8 mouse cellular contexts compared by ENCODE assay signal in genomic region chr15:60823870-60824709, GRCm38 (mm10). TPM values are rescaled to one million over a fixed set of nuclear protein-coding genes. Genes with fewer than 3 reads are reported as not detected.
A peak's percentile ranks its signal among the peaks of the same experiment; 100 is the strongest.
DNase-seq lines count a peak whose midpoint lies in the region; ATAC-seq lines count a peak whose summit lies in the region.

No protein-coding gene starts in this region.

- peak; percentile 36 for DNase-seq in right cerebral cortex, postnatal 25 days
- DNase-seq in right cerebral cortex, adult 2 months (ENCODE audit: low spot score in 2 of 2) = no peak
- no peak for DNase-seq in embryonic facial prominence, embryonic 10.5 days (ENCODE audit: low spot score)
- DNase-seq in urinary bladder, adult 2 months (ENCODE audit: low spot score) = peak; percentile 60

- WGBS in embryonic facial prominence, embryonic 10.5 days = under 1% methylated on average over 45 of the region's 45 CpGs
- WGBS in heart, embryonic 15.5 days = under 1% methylated on average over 42 of the region's 45 CpGs
- under 1% methylated on average over 45 of the region's 45 CpGs for WGBS in kidney, embryonic 16.5 days
- under 1% methylated on average over 38 of the region's 45 CpGs for WGBS in lung, embryonic 16.5 days
- WGBS in neural tube, embryonic 15.5 days = under 1% methylated on average over 45 of the region's 45 CpGs

- no peaks in the 10 kb centered on the region for H3K9me3 ChIP-seq in embryonic facial prominence, embryonic 10.5 days
- H3K9me3 ChIP-seq in heart, embryonic 15.5 days (replicated peaks) = no peaks in the 10 kb centered on the region
- no peaks in the 10 kb centered on the region for H3K9me3 ChIP-seq in kidney, embryonic 16.5 days (ENCODE audit: low read length)
- H3K9me3 ChIP-seq in lung, embryonic 16.5 days (ENCODE audit: control insufficient read depth, low read length) = no peaks in the 10 kb centered on the region
- no peaks in the 10 kb centered on the region for H3K9me3 ChIP-seq in neural tube, embryonic 15.5 days (replicated peaks)

- H3K27me3 ChIP-seq in embryonic facial prominence, embryonic 10.5 days (replicated peaks; ENCODE audit: low read depth, poor library complexity, severe bottlenecking) = no peaks in the 10 kb centered on the region
- no peaks in the 10 kb centered on the region for H3K27me3 ChIP-seq in heart, embryonic 15.5 days
- H3K27me3 ChIP-seq in kidney, embryonic 16.5 days (ENCODE audit: insufficient read depth, low read length) = no peaks in the 10 kb centered on the region
- no peaks in the 10 kb centered on the region for H3K27me3 ChIP-seq in lung, embryonic 16.5 days (ENCODE audit: control insufficient read depth, insufficient read depth, low read depth, low read length)
- peaks cover 4% of the 10 kb centered on the region; the same call in 1 of the 2 replicates for H3K27me3 ChIP-seq in neural tube, embryonic 15.5 days (replicated peaks)

- ATAC-seq in heart, embryonic 15.5 days (replicated peaks; ENCODE audit: insufficient number of reproducible peaks, insufficient read depth, low FRiP score, low read depth) = no peak
- peak; percentile 35 for ATAC-seq in kidney, embryonic 16.5 days (ENCODE audit: low FRiP score, low TSS enrichment)
- peak; percentile 51 for ATAC-seq in lung, embryonic 16.5 days (ENCODE audit: low read depth)
- peak; percentile 33; the same call in 1 of the 2 replicates for ATAC-seq in neural tube, embryonic 15.5 days (ENCODE audit: low FRiP score)

- peak overlapping the region; percentile 79 for H3K9ac ChIP-seq in heart, embryonic 15.5 days
- peak overlapping the region; percentile 89 for H3K9ac ChIP-seq in kidney, embryonic 16.5 days (replicated peaks; ENCODE audit: low read length)
- peak overlapping the region; percentile 85 for H3K9ac ChIP-seq in lung, embryonic 16.5 days (ENCODE audit: low read length)
- H3K9ac ChIP-seq in neural tube, embryonic 15.5 days (replicated peaks) = peak overlapping the region; percentile 64

- peak overlapping the region; percentile 91 for H3K27ac ChIP-seq in embryonic facial prominence, embryonic 10.5 days (replicated peaks)
- H3K27ac ChIP-seq in heart, embryonic 15.5 days = peak overlapping the region; percentile 84
- peak overlapping the region; percentile 97 for H3K27ac ChIP-seq in kidney, embryonic 16.5 days (ENCODE audit: low read length)
- peak overlapping the region; percentile 91 for H3K27ac ChIP-seq in lung, embryonic 16.5 days (ENCODE audit: low read length)
- H3K27ac ChIP-seq in neural tube, embryonic 15.5 days (replicated peaks) = peak overlapping the region; percentile 82

- H3K4me1 ChIP-seq in embryonic facial prominence, embryonic 10.5 days = peaks cover 44% of the 10 kb centered on the region
- peaks cover 10% of the 10 kb centered on the region; the same call in 1 of the 2 replicates for H3K4me1 ChIP-seq in heart, embryonic 15.5 days (replicated peaks)
- peaks cover 22% of the 10 kb centered on the region for H3K4me1 ChIP-seq in kidney, embryonic 16.5 days (ENCODE audit: insufficient read depth, low read length)
- H3K4me1 ChIP-seq in lung, embryonic 16.5 days (replicated peaks; ENCODE audit: control insufficient read depth, insufficient read depth, low read length) = no peaks in the 10 kb centered on the region; the same call in 1 of the 2 replicates
- peaks cover 25% of the 10 kb centered on the region for H3K4me1 ChIP-seq in neural tube, embryonic 15.5 days

- H3K4me3 ChIP-seq in embryonic facial prominence, embryonic 10.5 days = peak overlapping the region; percentile 73
- peak overlapping the region; percentile 60 for H3K4me3 ChIP-seq in heart, embryonic 15.5 days
- peak overlapping the region; percentile 89 for H3K4me3 ChIP-seq in kidney, embryonic 16.5 days (ENCODE audit: low read length)
- H3K4me3 ChIP-seq in lung, embryonic 16.5 days (ENCODE audit: low read length) = peak overlapping the region; percentile 63
- peak overlapping the region; percentile 77 for H3K4me3 ChIP-seq in neural tube, embryonic 15.5 days (replicated peaks)

- peaks cover 22% of the 10 kb centered on the region for H3K36me3 ChIP-seq in embryonic facial prominence, embryonic 10.5 days (replicated peaks)
- no peaks in the 10 kb centered on the region for H3K36me3 ChIP-seq in heart, embryonic 15.5 days
- peaks cover 9% of the 10 kb centered on the region; the same call in 1 of the 2 replicates for H3K36me3 ChIP-seq in kidney, embryonic 16.5 days (ENCODE audit: insufficient read depth, low read length)
- H3K36me3 ChIP-seq in lung, embryonic 16.5 days (ENCODE audit: control insufficient read depth, insufficient read depth, low read length) = peaks cover 2% of the 10 kb centered on the region; the same call in 1 of the 2 replicates
- no peaks in the 10 kb centered on the region for H3K36me3 ChIP-seq in neural tube, embryonic 15.5 days

- H3K4me2 ChIP-seq in heart, embryonic 15.5 days = peak overlapping the region; percentile 90
- peak overlapping the region; percentile 98 for H3K4me2 ChIP-seq in kidney, embryonic 16.5 days (replicated peaks; ENCODE audit: low read depth, low read length)
- H3K4me2 ChIP-seq in lung, embryonic 16.5 days (ENCODE audit: low read depth, low read length) = peak overlapping the region; percentile 94
- peak overlapping the region; percentile 97 for H3K4me2 ChIP-seq in neural tube, embryonic 15.5 days

RNA-seq across cellular contexts. Expression of gene Fam84b, which starts 29.5 kb away (rescaled TPM):
- polyA plus RNA-seq in embryonic facial prominence, embryonic 10.5 days (2016; fragmentation: Nextera tagmentation; extraction: Ambion mirVana) = 14.0 and 15.5 TPM in 2 replicates
- polyA plus RNA-seq in heart, embryonic 15.5 days (2015; fragmentation: Nextera tagmentation; extraction: Ambion mirVana) = 4.4 and 5.5 TPM in 2 replicates
- 26.5 and 28.2 TPM in 2 replicates for polyA plus RNA-seq in kidney, embryonic 16.5 days (2015; fragmentation: Nextera tagmentation; extraction: Ambion mirVana)
- 33.0 and 36.1 TPM in 2 replicates for polyA plus RNA-seq in lung, embryonic 16.5 days (2015; fragmentation: Nextera tagmentation; extraction: Ambion mirVana)
- 5.5 and 6.2 TPM in 2 replicates for polyA plus RNA-seq in neural tube, embryonic 15.5 days (2015; fragmentation: Nextera tagmentation; extraction: Ambion mirVana)
- polyA plus RNA-seq in urinary bladder, adult 2 months (2012; rRNA removed) = 17.7 and 18.8 TPM in 2 replicates

Comparison
In these comparisons a context has a peak if more than half of its experiments do, and no peak if none do; other contexts are left out.
1. DNase-seq: peak in right cerebral cortex, postnatal 25 days (single experiment) and urinary bladder, adult 2 months (single experiment); none in right cerebral cortex, adult 2 months (0 of 2) and embryonic facial prominence, embryonic 10.5 days (single experiment).
2. Peak in every context shown above with its lines, with median percentiles within 50 percentile points of each other: H3K27ac ChIP-seq, H3K4me3 ChIP-seq, H3K4me2 ChIP-seq and H3K9ac ChIP-seq.